ENCODE assay signal across 18 mouse cellular contexts in genomic region chr11:71502156-71502555, GRCm38 (mm10).
A peak's percentile ranks its signal among the peaks of the same experiment; 100 is the strongest.
DNase-seq lines count a peak whose midpoint lies in the region; TF ChIP-seq lines count a peak whose summit lies in the region.
"Had no signal": no experiment of that assay in that cellular context is flagged by ENCODE, and none has a peak within 500 bp of the region (broad histone marks: within the 10 kb centered on the region; RNA-seq: fewer than 3 reads in every experiment).

No protein-coding gene starts in this region.

- H3K36me3 ChIP-seq in ES-E14 (ENCODE audit: control insufficient read depth, insufficient read depth, low read length, poor library complexity, severe bottlenecking), result no peaks in the 10 kb centered on the region
- H3K36me3 ChIP-seq: embryonic facial prominence, embryonic 10.5 days; embryonic facial prominence, embryonic 12.5 days; forebrain, embryonic 15.5 days had no signal

- no peak overlapping the region for H3K27ac ChIP-seq in ES-E14 (ENCODE audit: insufficient read depth, low read depth, low read length, poor library complexity, severe bottlenecking)
- H3K27ac ChIP-seq: embryonic facial prominence, embryonic 10.5 days; embryonic facial prominence, embryonic 12.5 days; forebrain, embryonic 13.5 days; forebrain, embryonic 15.5 days had no signal

- H3K9ac ChIP-seq in ES-E14 (ENCODE audit: insufficient read depth, low read depth, low read length, poor library complexity, severe bottlenecking), result no peak overlapping the region
- H3K9ac ChIP-seq: embryonic facial prominence, embryonic 12.5 days; forebrain, embryonic 13.5 days; forebrain, embryonic 15.5 days; forebrain, postnatal 0 days had no signal

- intact Hi-C loops in heart, postnatal 14 days (cut with DNase I), result no loop called here

- peaks cover 0 to 11% of the 10 kb centered on the region in 2 experiments; a peak in 2 of 4 replicates for H3K4me1 ChIP-seq in ES-E14 (ENCODE audit: control insufficient read depth in 2 of 2, insufficient read depth in 2 of 2, low read length in 2 of 2, poor library complexity in 1 of 2)
- H3K4me1 ChIP-seq: embryonic facial prominence, embryonic 12.5 days had no signal

- in situ Hi-C loops in ES-E14 (cut with MboI; ENCODE audit: low sequenced_read_pairs in 2 of 2, unreplicated experiment in 2 of 2), result no loop called here

- no peak overlapping the region for H3K4me3 ChIP-seq in ES-E14 (ENCODE audit: insufficient read depth in 1 of 2, low read depth in 1 of 2, low read length in 2 of 2, poor library complexity in 1 of 2, severe bottlenecking in 1 of 2)
- H3K4me3 ChIP-seq: embryonic facial prominence, embryonic 10.5 days; embryonic facial prominence, embryonic 12.5 days; forebrain, embryonic 13.5 days; forebrain, embryonic 15.5 days had no signal

- H3K9me3 ChIP-seq in ES-E14 (ENCODE audit: control insufficient read depth, insufficient read depth, low read depth, low read length), result no peaks in the 10 kb centered on the region
- H3K9me3 ChIP-seq: embryonic facial prominence, embryonic 10.5 days; embryonic facial prominence, embryonic 12.5 days; forebrain, embryonic 13.5 days; forebrain, embryonic 15.5 days had no signal

- DNase-seq in ES-E14 (ENCODE audit: low read depth, low spot score), result peak; percentile 73
- peak; percentile 78 for DNase-seq in WW6 (ENCODE audit: low read depth, low spot score)
- DNase-seq in gastrocnemius, adult 8-10 months (ENCODE audit: low spot score in 2 of 2), result no peak
- DNase-seq in layer of hippocampus, postnatal 10 days (ENCODE audit: low spot score in 2 of 2), result no peak
- no peak for DNase-seq in heart, postnatal 14 days
- DNase-seq: adrenal gland, adult 8-10 months; adrenal gland, postnatal 14 days; adrenal gland, postnatal 36 days; cerebellum, adult 11-12 months; cerebellum, adult 2 months; cerebellum, adult 9-10 months; cerebellum, postnatal 10 days; cerebellum, postnatal 25 days; forebrain, postnatal 0 days had no signal

TF ChIP-seq in ES-E14, 5 proteins besides CTCF, POLR2A, EP300 and RAD21:
- peak; percentile 80; the same call in 1 of the 2 replicates for TF ChIP-seq CHD2 (IDR thresholded peaks at IDR 0.05; ENCODE audit: low read depth, low read length)
- no peak for TF ChIP-seq ZNF384 (IDR thresholded peaks at IDR 0.05; ENCODE audit: low read depth, low read length)

Comparison
In these comparisons a context has a peak if more than half of its experiments do, and no peak if none do; other contexts are left out.
1. DNase-seq: peak in ES-E14 (single experiment) and WW6 (single experiment); none in gastrocnemius, adult 8-10 months (0 of 2), layer of hippocampus, postnatal 10 days (0 of 2) and heart, postnatal 14 days (0 of 2).